Mouse (Mus musculus) cerebellum, adult 9-10 months (tissue): ENCODE results near the gene Nsmf.

Experiments
- DNase-seq: peaks from one replicate; pipeline ENCODE4 v3.0.0; 2022

Nsmf gene

GRCm38 (mm10) chr2:25054221-25055067, at the start of gene Nsmf:
Nsmf (plus strand) TSS chr2:25054355.
- peak; percentile 77 for DNase-seq

DNA sequence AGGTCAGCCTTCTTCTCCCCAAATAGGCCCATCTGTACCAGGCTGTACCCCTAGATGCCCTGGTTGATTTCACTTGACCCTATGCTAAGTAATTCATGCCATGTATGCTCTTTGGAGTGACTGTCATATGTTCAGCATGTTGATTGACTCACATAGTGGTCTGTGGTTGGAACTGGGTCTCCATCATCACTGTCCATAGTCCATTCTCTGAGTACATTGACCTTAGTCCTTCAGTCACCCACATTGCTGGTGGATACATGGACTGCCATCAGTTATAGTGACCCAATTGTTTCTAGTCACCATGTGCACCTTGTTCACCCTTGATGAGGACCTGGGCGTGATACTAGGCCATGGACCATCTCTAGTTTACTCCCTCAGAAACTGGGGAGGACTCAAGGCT, 47.4 kb upstream of the Nsmf start:
- no peak for DNase-seq

DNA sequence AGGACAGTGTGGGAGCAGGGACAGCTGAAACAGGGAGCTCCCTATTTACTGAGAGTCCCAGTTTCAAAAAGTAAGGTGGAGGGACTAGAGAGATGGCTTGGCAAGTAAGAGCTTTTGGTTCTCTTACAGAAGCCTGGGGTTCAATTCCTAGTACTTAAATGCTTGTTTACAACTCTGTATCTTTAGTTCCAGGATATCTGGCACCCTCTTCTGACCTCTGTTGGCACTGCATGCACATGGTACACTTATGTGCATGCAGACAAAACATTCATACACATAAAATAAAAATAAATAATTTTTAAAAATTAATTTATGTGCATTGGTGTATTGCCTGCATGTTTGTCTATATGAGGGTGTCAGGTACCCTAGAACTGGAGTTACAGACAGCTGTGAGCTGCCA, 45.9 kb upstream of the Nsmf start:
- DNase-seq: no peak

DNA sequence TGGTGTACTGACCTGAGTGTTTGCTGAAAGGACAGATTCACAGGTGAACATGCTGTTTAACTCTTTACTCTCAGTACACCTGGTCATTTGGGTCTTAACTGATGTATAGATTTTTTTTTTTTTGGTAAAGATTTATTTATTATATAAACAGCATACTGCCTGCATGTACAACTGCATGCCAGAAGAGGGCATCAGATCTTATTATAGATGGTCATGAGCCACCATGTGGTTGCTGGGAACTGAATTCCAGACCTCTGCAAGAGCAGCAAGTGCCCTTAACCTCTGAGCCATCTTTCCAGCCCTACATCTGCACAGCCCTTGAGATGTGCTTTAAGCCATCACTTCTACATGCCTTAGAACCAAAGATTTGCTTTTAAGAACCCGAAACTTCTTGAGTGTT, 31.5 kb upstream of the Nsmf start:
- no peak for DNase-seq

DNA sequence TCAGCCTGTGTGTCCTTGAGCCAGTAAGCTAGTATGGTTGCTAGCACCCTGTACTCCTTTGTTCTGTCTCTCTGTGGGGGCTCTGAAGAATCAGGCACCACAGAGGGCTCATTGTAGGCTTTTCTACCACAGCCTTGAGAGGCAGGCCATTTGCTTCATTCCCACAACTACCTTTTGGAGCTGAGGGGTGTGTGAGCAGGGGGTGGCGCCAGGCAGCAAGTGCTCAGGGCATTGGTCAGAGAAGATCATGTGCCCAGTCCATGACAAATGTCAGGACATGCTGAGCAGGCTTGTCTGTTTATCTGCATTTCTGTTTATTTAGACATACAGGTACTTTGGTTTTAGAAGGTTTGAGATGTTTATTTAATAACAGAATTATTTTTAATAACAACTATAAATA, 29.0 kb upstream of the Nsmf start:
- DNase-seq: no peak

GRCm38 (mm10) chr2:25034994-25035393, 19.2 kb upstream of the Nsmf start:
- DNase-seq: no peak

DNA sequence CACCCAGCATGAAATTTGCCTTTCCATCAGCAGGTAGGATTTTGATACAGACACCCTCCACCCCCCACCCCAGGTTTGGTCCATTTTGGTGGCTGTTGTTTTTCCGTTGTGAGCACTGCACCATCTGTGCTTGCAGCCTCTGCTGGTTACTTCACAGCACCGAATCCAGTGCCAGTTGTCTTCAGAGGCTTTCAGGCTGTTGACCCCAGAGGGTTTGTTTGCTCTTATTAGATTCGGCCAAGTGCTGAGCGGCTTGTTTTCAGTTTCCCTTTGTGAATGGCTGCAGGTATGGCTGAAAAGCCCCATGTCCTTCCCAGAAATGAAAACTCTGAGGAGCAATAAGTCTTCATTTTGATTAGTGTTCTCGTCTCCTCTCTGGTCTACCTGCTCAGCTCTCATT, 14.1 kb upstream of the Nsmf start:
- DNase-seq: no peak

GRCm38 (mm10) chr2:25050921-25051320, 3.2 kb upstream of the Nsmf start:
- peak; percentile 89 for DNase-seq

GRCm38 (mm10) chr2:25051450-25051849, 2.7 kb upstream of the Nsmf start:
- no peak for DNase-seq

GRCm38 (mm10) chr2:25053101-25053500, 1.1 kb upstream of the Nsmf start:
- no peak for DNase-seq

DNA sequence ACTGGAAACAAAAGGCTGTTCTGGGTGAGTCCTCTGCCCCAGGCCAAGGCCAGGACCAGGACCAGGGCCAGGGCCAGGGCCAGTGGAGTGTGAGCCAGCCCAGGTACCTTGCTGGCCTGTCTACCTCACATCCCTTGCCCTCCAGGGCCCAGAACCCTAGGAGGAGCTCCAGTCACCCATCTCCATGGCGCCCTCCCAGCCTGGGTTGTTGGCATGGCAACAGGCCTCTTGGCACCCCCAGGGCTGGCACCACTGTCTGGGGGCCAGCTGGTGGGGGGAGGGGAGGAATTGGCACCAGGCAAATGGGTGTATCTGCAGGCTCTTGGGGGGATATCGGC, 882 bp downstream of the Nsmf start:
- peak; percentile 61 for DNase-seq

- DNase-seq: peak; percentile 27
Observed at GRCm38 (mm10) chr2:25055409-25056155, 1.4 kb downstream of the Nsmf start.

- DNase-seq: no peak
Observed at GRCm38 (mm10) chr2:25058926-25059325, 4.8 kb downstream of the Nsmf start.

DNA sequence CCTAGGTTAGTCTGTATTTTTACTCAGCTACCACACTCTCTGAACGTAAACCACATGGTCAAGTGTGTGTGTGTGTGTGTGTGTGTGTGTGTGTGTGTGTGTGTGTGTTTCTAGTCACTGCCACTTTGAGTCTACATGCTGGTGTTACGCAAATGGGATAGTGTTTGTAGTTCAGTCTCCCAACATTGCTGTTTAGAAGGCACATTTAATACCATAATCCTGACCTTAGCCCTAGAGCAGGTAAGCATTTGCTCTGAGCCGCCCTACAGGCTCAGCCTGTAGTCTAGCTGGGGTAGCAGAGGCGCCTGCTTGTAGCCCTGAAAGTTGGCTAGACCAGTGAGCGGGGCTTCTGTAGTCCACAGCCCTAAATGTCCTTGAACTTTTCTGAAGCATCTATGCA, 9.4 kb downstream of the Nsmf start:
- no peak for DNase-seq

GRCm38 (mm10) chr2:25064285-25064684, 10.1 kb downstream of the Nsmf start:
- no peak for DNase-seq

DNA sequence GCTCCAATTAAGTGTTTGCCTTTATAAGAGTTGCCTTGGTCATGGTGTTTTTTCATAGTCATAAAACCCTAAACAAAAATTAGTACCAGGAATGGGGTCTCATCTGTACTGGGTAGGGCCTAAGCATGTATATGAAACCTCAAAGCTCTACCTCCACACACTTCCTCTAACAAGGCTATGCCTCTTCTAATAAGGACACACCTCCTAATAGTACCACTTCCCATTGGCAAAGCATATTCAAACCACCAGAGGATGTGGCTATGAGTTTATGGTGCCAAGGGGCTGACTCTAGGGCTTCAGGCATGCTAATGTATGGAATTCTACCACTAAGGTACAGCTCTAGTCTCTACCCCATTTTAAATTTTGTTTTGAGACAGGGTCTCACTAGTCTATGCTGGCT, 11.4 kb downstream of the Nsmf start:
- DNase-seq: no peak

GRCm38 (mm10) chr2:25066552-25066951, 12.4 kb downstream of the Nsmf start:
- no peak for DNase-seq

DNA sequence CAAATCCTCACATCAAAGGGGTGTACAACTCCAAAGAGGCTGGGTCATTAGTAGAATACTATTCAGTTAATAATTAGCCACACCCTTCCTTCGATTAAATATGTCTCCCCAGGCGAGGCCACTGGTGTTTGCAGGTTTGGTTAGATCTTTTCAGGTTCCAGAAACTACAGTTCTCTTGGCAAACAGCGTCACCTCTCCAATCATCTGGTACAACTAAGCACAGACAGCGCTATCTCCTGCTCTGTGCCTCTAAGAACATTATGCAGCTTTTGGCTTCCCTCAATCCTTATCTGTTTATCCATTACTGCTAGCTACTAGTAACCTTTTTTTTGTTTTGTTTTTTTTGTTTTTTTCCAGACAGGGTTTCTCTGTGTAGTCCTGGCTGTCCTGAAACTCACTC, 15.4 kb downstream of the Nsmf start:
- no peak for DNase-seq

DNA sequence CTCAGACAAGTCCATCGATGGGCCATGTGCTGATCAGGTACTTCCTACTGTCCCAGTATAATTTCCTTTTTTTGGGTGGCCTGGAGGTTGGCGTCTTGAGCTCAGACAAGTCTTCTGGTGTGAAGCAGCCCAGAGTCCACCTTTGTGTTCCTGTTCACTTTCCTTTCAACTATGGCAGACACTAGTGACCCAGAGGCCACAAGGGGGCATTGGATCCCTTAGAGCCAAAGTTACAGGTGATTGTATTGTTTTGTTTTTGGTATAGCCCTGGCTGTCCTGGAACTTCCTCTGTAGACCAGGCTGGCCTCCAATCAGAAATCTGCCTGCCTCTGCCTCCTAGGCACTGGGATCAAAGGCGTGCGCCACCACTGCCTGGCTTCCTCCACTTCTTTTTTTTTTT, 18.2 kb downstream of the Nsmf start:
- no peak for DNase-seq

DNA sequence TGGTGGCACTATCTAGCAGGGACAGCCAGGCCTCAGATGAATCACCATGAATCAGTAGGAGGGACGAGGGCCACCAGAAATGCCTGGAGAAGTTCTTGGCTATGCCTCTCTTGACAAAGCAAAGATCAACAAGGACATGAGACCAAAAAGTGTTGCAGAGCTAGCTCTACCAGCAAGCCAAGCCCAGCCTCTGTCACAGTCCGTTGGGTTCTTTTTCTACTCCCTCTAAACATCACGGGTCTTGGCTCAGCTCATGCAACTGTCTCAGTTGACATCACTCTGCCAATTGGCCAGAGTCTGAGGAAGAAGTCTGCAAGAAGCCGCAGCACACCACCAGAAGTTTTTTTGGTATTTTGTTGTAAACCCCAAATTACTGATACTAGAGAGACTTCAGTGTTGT, 21.4 kb downstream of the Nsmf start:
- DNase-seq: no peak

- no peak for DNase-seq
Observed at GRCm38 (mm10) chr2:25078967-25079366, 24.8 kb downstream of the Nsmf start.

DNA sequence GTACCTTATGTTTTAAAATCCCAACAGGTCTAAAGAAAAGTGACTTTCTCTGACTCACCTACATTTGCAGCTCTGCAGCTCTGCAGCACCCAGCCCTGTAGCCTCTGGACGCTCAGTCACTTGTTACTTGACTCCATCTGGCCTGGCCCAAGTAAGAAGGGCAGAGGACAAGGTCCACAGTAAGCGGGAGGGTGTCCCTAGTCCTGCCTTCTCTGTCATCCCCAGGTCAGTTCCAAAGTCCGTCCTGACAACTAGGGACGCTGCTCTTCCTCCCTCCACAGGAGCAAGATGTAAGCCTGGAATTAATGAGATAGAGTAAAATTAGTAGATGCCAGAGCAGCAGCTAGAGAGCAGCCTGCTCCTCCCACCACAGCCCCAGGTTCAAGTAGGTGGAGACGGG, 25.9 kb downstream of the Nsmf start, which contains the start of gene Entpd8:
Entpd8 (plus strand) TSS at position 229 of the 400 bp plus-strand sequence.
- DNase-seq: no peak

DNA sequence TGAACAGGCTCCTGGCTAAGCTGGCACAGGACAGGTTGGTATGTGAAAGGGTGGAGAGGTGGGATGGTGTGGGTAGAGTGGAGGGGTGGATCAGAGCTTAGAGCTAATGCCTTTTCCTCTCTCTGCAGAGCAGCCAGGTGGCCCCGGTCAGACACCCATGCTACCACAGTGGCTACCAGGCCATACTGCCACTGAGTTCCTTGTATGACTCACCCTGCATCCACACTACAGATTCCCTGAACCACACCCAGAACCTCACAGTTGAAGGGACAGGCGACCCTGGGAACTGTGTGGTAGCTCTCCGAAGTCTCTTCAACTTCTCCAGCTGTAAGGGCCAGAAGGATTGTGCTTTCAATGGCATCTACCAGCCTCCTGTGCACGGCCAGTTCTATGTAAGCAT, 29.5 kb downstream of the Nsmf start:
- DNase-seq: no peak

DNA sequence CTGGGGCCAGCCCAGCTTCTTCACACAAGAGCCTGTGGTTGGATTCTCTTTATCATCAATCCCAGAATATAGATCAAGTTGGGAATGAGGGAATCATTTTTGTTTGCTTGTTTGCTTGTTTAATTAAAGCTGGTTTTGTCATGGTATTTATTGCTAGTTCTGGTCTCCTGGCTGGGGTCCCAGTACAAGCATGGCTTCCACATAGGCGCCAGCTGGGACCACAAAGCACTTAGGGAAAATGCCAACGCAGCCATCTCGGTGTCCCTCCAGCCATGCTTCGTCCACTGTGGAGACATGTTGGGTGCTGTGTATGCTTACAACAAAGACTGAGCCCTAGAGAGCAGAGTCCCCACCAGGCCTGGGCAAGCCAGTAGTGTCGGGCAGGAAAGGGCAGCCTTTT, 31.4 kb downstream of the Nsmf start:
- no peak for DNase-seq

DNA sequence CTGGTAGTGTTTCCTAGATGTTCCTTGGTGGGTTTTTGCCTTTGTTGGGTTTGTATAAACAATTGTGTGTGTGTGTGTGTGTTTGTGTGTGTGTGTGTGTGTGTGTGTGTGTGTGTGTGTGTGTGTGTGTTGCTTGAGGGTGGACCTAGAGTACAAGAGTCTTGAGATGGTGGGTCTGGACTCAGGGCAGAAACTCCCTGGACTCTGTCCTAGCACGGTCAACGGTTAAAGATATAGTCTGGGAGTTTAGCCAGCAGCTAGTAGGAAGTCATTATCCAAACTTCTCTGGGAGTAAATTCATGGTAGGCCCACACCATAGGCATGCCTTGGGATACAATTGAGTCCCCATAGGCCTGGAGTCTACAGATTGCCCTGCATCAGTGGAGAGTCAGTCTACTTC, 33.7 kb downstream of the Nsmf start:
- no peak for DNase-seq
